Mouse (Mus musculus): Measurements from ENCODE around the gene Neurl1a. TPM values are rescaled to one million over a fixed set of nuclear protein-coding genes. Genes with fewer than 3 reads are reported as not detected.

Gene Neurl1a
- polyA plus RNA-seq, 1 experiment from 2014 or later, result 8.7 TPM

GRCm38 (mm10) chr19:47230682-47231081 lies 52.1 kb downstream of the Neurl1a start:
- no peaks in the 10 kb centered on the region for H3K27me3 ChIP-seq
- no peak for ATAC-seq (ENCODE audit: insufficient number of reproducible peaks, insufficient read depth, low FRiP score, low TSS enrichment)
- no peaks in the 10 kb centered on the region for H3K36me3 ChIP-seq
- no peaks in the 10 kb centered on the region for H3K9me3 ChIP-seq
- peaks cover 12% of the 10 kb centered on the region for H3K4me1 ChIP-seq
- no peak overlapping the region for H3K4me2 ChIP-seq (replicated peaks)
- 86% methylated on average over 8 of the region's 8 CpGs for WGBS
- H3K27ac ChIP-seq, result no peak overlapping the region
- no peak overlapping the region for H3K9ac ChIP-seq
- no peak overlapping the region for H3K4me3 ChIP-seq

GRCm38 (mm10) chr19:47231389-47231788 lies 52.8 kb downstream of the Neurl1a start:
- H3K27me3 ChIP-seq, result no peaks in the 10 kb centered on the region
- no peak overlapping the region for H3K27ac ChIP-seq
- H3K4me1 ChIP-seq, result peaks cover 12% of the 10 kb centered on the region
- 87% methylated on average over 6 of the region's 6 CpGs for WGBS
- H3K9me3 ChIP-seq, result no peaks in the 10 kb centered on the region
- no peak overlapping the region for H3K9ac ChIP-seq
- ATAC-seq (ENCODE audit: insufficient number of reproducible peaks, insufficient read depth, low FRiP score, low TSS enrichment), result no peak
- no peak overlapping the region for H3K4me2 ChIP-seq (replicated peaks)
- no peaks in the 10 kb centered on the region for H3K36me3 ChIP-seq
- no peak overlapping the region for H3K4me3 ChIP-seq

GRCm38 (mm10) chr19:47232077-47232865 lies 53.7 kb downstream of the Neurl1a start:
- ATAC-seq (ENCODE audit: insufficient number of reproducible peaks, insufficient read depth, low FRiP score, low TSS enrichment), result no peak

GRCm38 (mm10) chr19:47233087-47233486 lies 54.5 kb downstream of the Neurl1a start:
- no peaks in the 10 kb centered on the region for H3K36me3 ChIP-seq
- no peaks in the 10 kb centered on the region for H3K27me3 ChIP-seq
- peaks cover 12% of the 10 kb centered on the region for H3K4me1 ChIP-seq
- no peak overlapping the region for H3K27ac ChIP-seq
- ATAC-seq (ENCODE audit: insufficient number of reproducible peaks, insufficient read depth, low FRiP score, low TSS enrichment), result no peak
- WGBS, result 92% methylated on average over 3 of the region's 3 CpGs
- H3K9ac ChIP-seq, result no peak overlapping the region
- H3K4me2 ChIP-seq (replicated peaks), result no peak overlapping the region
- H3K4me3 ChIP-seq, result no peak overlapping the region
- H3K9me3 ChIP-seq, result no peaks in the 10 kb centered on the region

More at GRCm38 (mm10) chr19:47232077-47232865, 53.7 kb downstream of the Neurl1a start:
- Histone ChIP-seq H3K4me3 (no peak overlapping the region), H3K27ac (no peak overlapping the region), H3K9ac (no peak overlapping the region), H3K9me3 (no peaks in the 10 kb centered on the region), H3K4me1 (peaks cover 12% of the 10 kb centered on the region), H3K4me2 (replicated peaks) (no peak overlapping the region), H3K36me3 (no peaks in the 10 kb centered on the region), H3K27me3 (no peaks in the 10 kb centered on the region)
- WGBS, result 91% methylated on average over 5 of the region's 5 CpGs

GRCm38 (mm10) chr19:47240076-47240475 lies 61.5 kb downstream of the Neurl1a start:
- peak; percentile 38; the same call in 1 of the 2 replicates for ATAC-seq (ENCODE audit: insufficient number of reproducible peaks, insufficient read depth, low FRiP score, low TSS enrichment)
- Histone ChIP-seq H3K36me3 (no peaks in the 10 kb centered on the region), H3K4me2 (replicated peaks) (peak overlapping the region; percentile 43), H3K27me3 (no peaks in the 10 kb centered on the region), H3K4me1 (no peaks in the 10 kb centered on the region), H3K4me3 (peak overlapping the region; percentile 33), H3K9ac (peak overlapping the region; percentile 43; the same call in 1 of the 2 replicates), H3K9me3 (no peaks in the 10 kb centered on the region), H3K27ac (no peak overlapping the region)
- 23% methylated on average over 12 of the region's 12 CpGs for WGBS

GRCm38 (mm10) chr19:47240957-47241356 lies 62.3 kb downstream of the Neurl1a start:
- WGBS, result 68% methylated on average over 7 of the region's 7 CpGs
- no peak overlapping the region for H3K9ac ChIP-seq
- H3K4me3 ChIP-seq, result peak overlapping the region; percentile 33
- H3K27ac ChIP-seq, result no peak overlapping the region
- H3K27me3 ChIP-seq, result no peaks in the 10 kb centered on the region
- ATAC-seq (ENCODE audit: insufficient number of reproducible peaks, insufficient read depth, low FRiP score, low TSS enrichment), result no peak
- H3K4me2 ChIP-seq (replicated peaks), result peak overlapping the region; percentile 43; the same call in 1 of the 2 replicates
- no peaks in the 10 kb centered on the region for H3K9me3 ChIP-seq
- no peaks in the 10 kb centered on the region for H3K4me1 ChIP-seq
- H3K36me3 ChIP-seq, result no peaks in the 10 kb centered on the region

- Histone ChIP-seq H3K9ac (no peak overlapping the region), H3K4me1 (no peaks in the 10 kb centered on the region), H3K36me3 (no peaks in the 10 kb centered on the region), H3K4me3 (no peak overlapping the region), H3K27ac (no peak overlapping the region), H3K27me3 (no peaks in the 10 kb centered on the region), H3K9me3 (no peaks in the 10 kb centered on the region), H3K4me2 (replicated peaks) (no peak overlapping the region)
- ATAC-seq (ENCODE audit: insufficient number of reproducible peaks, insufficient read depth, low FRiP score, low TSS enrichment), result no peak
- WGBS, result 93% methylated on average over 4 of the region's 4 CpGs
Measured at GRCm38 (mm10) chr19:47242227-47242626, 63.6 kb downstream of the Neurl1a start.

GRCm38 (mm10) chr19:47245512-47245911 lies 66.9 kb downstream of the Neurl1a start:
- Histone ChIP-seq H3K9ac (no peak overlapping the region), H3K4me1 (peaks cover 8% of the 10 kb centered on the region; the same call in 1 of the 2 replicates), H3K4me2 (replicated peaks) (no peak overlapping the region), H3K4me3 (no peak overlapping the region), H3K36me3 (no peaks in the 10 kb centered on the region), H3K27ac (no peak overlapping the region), H3K27me3 (no peaks in the 10 kb centered on the region), H3K9me3 (no peaks in the 10 kb centered on the region)
- WGBS, result 79% methylated on average over 8 of the region's 8 CpGs
- no peak for ATAC-seq (ENCODE audit: insufficient number of reproducible peaks, insufficient read depth, low FRiP score, low TSS enrichment)

GRCm38 (mm10) chr19:47247791-47248190 lies 69.2 kb downstream of the Neurl1a start:
- Histone ChIP-seq H3K27me3 (peaks cover 21% of the 10 kb centered on the region), H3K4me2 (replicated peaks) (no peak overlapping the region), H3K36me3 (no peaks in the 10 kb centered on the region), H3K9me3 (no peaks in the 10 kb centered on the region), H3K27ac (0 out of 2 replicates have a peak overlapping the region, but pooled peaks have one; percentile 6), H3K4me3 (no peak overlapping the region), H3K4me1 (peaks cover 8% of the 10 kb centered on the region; the same call in 1 of the 2 replicates), H3K9ac (no peak overlapping the region)
- WGBS, result 53% methylated on average over 11 of the region's 11 CpGs
- no peak for ATAC-seq (ENCODE audit: insufficient number of reproducible peaks, insufficient read depth, low FRiP score, low TSS enrichment)

GRCm38 (mm10) chr19:47248296-47248695 lies 69.7 kb downstream of the Neurl1a start:
- H3K4me1 ChIP-seq, result peaks cover 12% of the 10 kb centered on the region; the same call in 1 of the 2 replicates
- no peak overlapping the region for H3K4me2 ChIP-seq (replicated peaks)
- peaks cover 26% of the 10 kb centered on the region for H3K27me3 ChIP-seq
- H3K4me3 ChIP-seq, result no peak overlapping the region
- no peak for ATAC-seq (ENCODE audit: insufficient number of reproducible peaks, insufficient read depth, low FRiP score, low TSS enrichment)
- H3K36me3 ChIP-seq, result no peaks in the 10 kb centered on the region
- H3K9me3 ChIP-seq, result no peaks in the 10 kb centered on the region
- no peak overlapping the region for H3K9ac ChIP-seq
- H3K27ac ChIP-seq, result no peak overlapping the region
- WGBS, result 83% methylated on average over 7 of the region's 7 CpGs

GRCm38 (mm10) chr19:47248906-47249568 lies 70.4 kb downstream of the Neurl1a start:
- peaks cover 33% of the 10 kb centered on the region for H3K27me3 ChIP-seq
- H3K9ac ChIP-seq, result no peak overlapping the region
- peaks cover 14% of the 10 kb centered on the region; the same call in 1 of the 2 replicates for H3K4me1 ChIP-seq
- no peak for ATAC-seq (ENCODE audit: insufficient number of reproducible peaks, insufficient read depth, low FRiP score, low TSS enrichment)
- no peak overlapping the region for H3K4me3 ChIP-seq
- no peaks in the 10 kb centered on the region for H3K36me3 ChIP-seq
- no peaks in the 10 kb centered on the region for H3K9me3 ChIP-seq
- 66% methylated on average over 16 of the region's 16 CpGs for WGBS
- peak overlapping the region; percentile 46; the same call in 1 of the 2 replicates for H3K27ac ChIP-seq
- no peak overlapping the region for H3K4me2 ChIP-seq (replicated peaks)

GRCm38 (mm10) chr19:47250931-47251330 lies 72.3 kb downstream of the Neurl1a start:
- Histone ChIP-seq H3K27me3 (peaks cover 45% of the 10 kb centered on the region), H3K9ac (no peak overlapping the region), H3K9me3 (no peaks in the 10 kb centered on the region), H3K4me2 (replicated peaks) (no peak overlapping the region), H3K4me1 (peaks cover 14% of the 10 kb centered on the region; the same call in 1 of the 2 replicates), H3K27ac (no peak overlapping the region), H3K36me3 (no peaks in the 10 kb centered on the region), H3K4me3 (no peak overlapping the region)
- 51% methylated on average over 6 of the region's 6 CpGs for WGBS
- ATAC-seq (ENCODE audit: insufficient number of reproducible peaks, insufficient read depth, low FRiP score, low TSS enrichment), result no peak

All from embryonic facial prominence, embryonic 12.5 days (tissue).